Mouse (Mus musculus) left cerebral cortex, postnatal 36 days (tissue): Measurements from ENCODE around the gene Cdc45. TPM values are rescaled to one million over a fixed set of nuclear protein-coding genes. Genes with fewer than 3 reads are reported as not detected.

Experiments
- DNase-seq, 2 experiments: peaks; one replicate each; pipeline ENCODE4 v3.0.0; 2021 to 2022; ENCODE audit warnings: low spot score in 2 of 2, mixed read lengths in 1 of 2
- intact Hi-C: fragments of 180-260 bp; cut with DNase I; formaldehyde crosslinking; loops from one replicate; pipeline ENCODE4 v1.15.1; 2025
- total RNA-seq, 2 experiments: library from RNA; stranded (reverse); gene quantifications; 2 replicates each; pipeline ENCODE4 v1.2.3; 2021

Gene Cdc45
- total RNA-seq, 2 experiments from 2014 or later: 1.5 to 2.2 TPM

GRCm38 (mm10) chr16:18751101-18751500 lies 60.7 kb downstream of the Cdc45 start:
- intact Hi-C loops: no loop called here
- DNase-seq: no peak

GRCm38 (mm10) chr16:18746268-18747122 lies 65.3 kb downstream of the Cdc45 start:
- intact Hi-C loops: no loop called here
- no peak for DNase-seq

- DNase-seq: no peak
- intact Hi-C loops: no loop called here
Observed at GRCm38 (mm10) chr16:18738303-18738702, 73.5 kb downstream of the Cdc45 start.

- DNase-seq: no peak
- intact Hi-C loops: loop anchor here (5.0 kb wide), 1 partner anchor 44 kb away; the partner anchor contains the start of gene Cldn5
Observed at GRCm38 (mm10) chr16:18733100-18733956, 78.5 kb downstream of the Cdc45 start.

- no peak for DNase-seq
- intact Hi-C loops: loop anchor here (5.0 kb wide), 1 partner anchor 47 kb away; the partner anchor contains the start of gene Cldn5
Observed at GRCm38 (mm10) chr16:18730640-18731039, 81.1 kb downstream of the Cdc45 start.

Other genes with a start within 250 kb of the Cdc45 start
- 1 to 10 TPM in 1 of 2 experiments, under 1 TPM in 1; 0.94 to 1.4 TPM for gene Tbx1, start 221.3 kb downstream of the Cdc45 start, total RNA-seq
- gene Gp1bb, start 189.6 kb downstream of the Cdc45 start, total RNA-seq: 1 to 10 TPM; 1.1 to 1.6 TPM
- gene Gm49601, start 185.6 kb downstream of the Cdc45 start, total RNA-seq: 100 to 1,000 TPM; 255 to 281 TPM
- 100 to 1,000 TPM; 834 to 992 TPM for gene Sept5, start 182.0 kb downstream of the Cdc45 start, total RNA-seq
- gene Cldn5, start 35.1 kb downstream of the Cdc45 start, total RNA-seq: 10 to 100 TPM; 48.3 to 60.6 TPM
- gene Ufd1, start 208 bp downstream of the Cdc45 start, total RNA-seq: 10 to 100 TPM; 77.2 to 94.9 TPM
- 10 to 100 TPM; 28.2 to 30.6 TPM for gene 2510002D24Rik, start 24.6 kb upstream of the Cdc45 start, total RNA-seq
- 1 to 10 TPM; 8.5 to 9.9 TPM for gene Gm28539, start 24.6 kb upstream of the Cdc45 start, total RNA-seq
- 10 to 100 TPM; 38.4 to 38.8 TPM for gene Mrpl40, start 64.9 kb upstream of the Cdc45 start, total RNA-seq
- 10 to 100 TPM; 71.9 to 83.9 TPM for gene Hira, start 65.0 kb upstream of the Cdc45 start, total RNA-seq